Mouse (Mus musculus): ENCODE data around the gene Gabpb2. TPM values are rescaled to one million over a fixed set of nuclear protein-coding genes. Genes with fewer than 3 reads are reported as not detected.
A peak's percentile ranks its signal among the peaks of the same experiment; 100 is the strongest.

The Gabpb2 gene
- total and polyA plus RNA-seq, 2 experiments = 6.1 to 13.7 TPM

DNA sequence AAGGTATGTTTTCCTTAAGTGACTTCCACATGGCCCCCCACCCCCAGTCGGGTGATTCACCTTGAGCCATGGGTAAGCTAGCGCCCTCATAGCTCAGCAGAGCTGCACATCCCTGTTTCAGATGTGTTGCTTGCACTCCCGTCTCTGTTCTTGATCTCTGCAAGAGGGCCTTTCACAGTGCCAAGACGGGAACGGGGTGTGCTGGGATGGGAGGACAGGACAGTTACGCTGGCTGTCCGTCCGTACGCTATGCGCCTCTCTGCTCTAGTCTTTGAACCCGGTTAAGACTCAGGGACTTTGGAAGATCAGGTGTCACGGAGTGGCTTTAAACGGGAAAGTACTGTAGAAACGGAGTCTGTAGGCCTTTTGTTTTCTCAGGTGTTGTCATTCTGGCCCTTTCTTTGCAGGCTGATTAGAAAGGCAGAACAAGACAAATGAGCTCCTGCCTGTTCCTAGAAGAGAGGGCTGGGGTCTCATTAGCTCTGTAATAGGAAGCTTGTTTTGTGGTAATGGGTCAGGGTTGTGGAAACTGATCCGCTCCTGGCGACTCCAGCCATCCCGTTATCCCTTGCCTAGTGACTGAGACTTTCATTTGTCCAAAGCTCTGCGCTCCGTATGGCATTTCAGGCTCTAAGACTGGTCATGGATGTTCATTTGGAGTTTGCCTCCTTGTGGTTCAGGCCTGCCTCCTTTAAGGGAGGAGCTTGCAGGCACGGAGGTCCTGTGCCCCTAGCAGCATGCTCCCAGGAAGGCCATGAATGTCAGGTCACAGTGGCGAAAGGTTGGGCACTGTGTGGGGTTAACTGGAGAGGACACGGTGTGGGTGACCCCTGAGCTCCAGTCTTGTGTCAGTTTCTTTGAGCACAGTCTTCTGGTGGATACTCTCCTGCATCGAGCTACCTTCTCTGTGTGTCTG, 17.9 kb upstream of the Gabpb2 start:
- Histone ChIP-seq H3K27ac (replicated peaks; ENCODE audit: insufficient read depth, low read depth, low read length) (no peak overlapping the region), H3K4me1 (ENCODE audit: control insufficient read depth, insufficient read depth, low read length) (no peaks in the 10 kb centered on the region), H3K79me2 (ENCODE audit: control insufficient read depth, insufficient read depth, low read length) (0 out of 2 replicates have a peak, but pooled peaks cover 3% of the 10 kb centered on the region), H3K27me3 (ENCODE audit: control insufficient read depth, insufficient read depth, low read length) (no peaks in the 10 kb centered on the region), H3K4me3 (ENCODE audit: insufficient read depth, low read depth, low read length) (no peak overlapping the region), H3K36me3 (ENCODE audit: control insufficient read depth, insufficient read depth, low read length) (peaks cover 12% of the 10 kb centered on the region; the same call in 1 of the 2 replicates), H3K9ac (ENCODE audit: low read depth, low read length) (no peak overlapping the region)
- DNase-seq (ENCODE audit: extremely low read depth, low read depth, low spot score) = no peak
- 93% methylated on average over 23 of the region's 23 CpGs for WGBS
- TF ChIP-seq POLR2A (IDR thresholded peaks at IDR 0.05; ENCODE audit: extremely low read depth, insufficient read depth, low read length) (no peak), CTCF (IDR thresholded peaks at IDR 0.05; ENCODE audit: low read depth, low read length) (no peak)

DNA sequence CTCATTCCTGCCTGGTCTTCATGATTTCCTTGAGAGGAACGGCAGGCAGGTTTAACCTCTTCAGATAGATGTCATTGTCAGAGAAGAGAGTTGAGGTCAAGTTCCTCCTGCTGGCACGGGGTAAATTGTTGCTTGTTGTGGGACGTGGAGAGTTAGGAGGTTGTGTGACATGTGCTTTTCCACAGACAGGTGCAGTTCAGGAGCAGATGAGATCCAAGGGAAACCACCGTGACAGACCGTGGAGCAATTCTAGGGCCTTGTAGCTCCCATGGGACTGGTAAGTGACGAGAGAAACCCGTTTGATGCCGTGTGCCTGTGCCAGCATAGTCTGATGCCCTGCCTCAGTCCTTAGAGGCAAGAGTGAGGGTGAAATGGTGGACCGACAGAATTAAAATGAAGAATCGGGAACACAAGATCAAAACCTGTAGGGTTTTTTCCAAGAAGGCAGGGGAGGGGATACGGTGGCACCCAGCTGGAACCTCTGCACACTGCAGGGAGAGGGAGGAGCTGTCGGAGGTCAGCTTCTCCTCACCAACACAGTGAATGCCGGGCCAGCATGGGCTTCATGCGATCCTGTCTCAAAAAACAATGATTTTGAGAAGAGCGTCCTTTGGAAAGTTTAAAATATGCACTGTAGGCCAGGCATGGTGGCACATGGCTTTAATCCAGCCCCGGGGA, 15.7 kb upstream of the Gabpb2 start:
- Histone ChIP-seq H3K36me3 (ENCODE audit: control insufficient read depth, insufficient read depth, low read length) (peaks cover 12% of the 10 kb centered on the region; the same call in 1 of the 2 replicates), H3K4me3 (ENCODE audit: insufficient read depth, low read depth, low read length) (no peak overlapping the region), H3K9ac (ENCODE audit: low read depth, low read length) (no peak overlapping the region), H3K27ac (replicated peaks; ENCODE audit: insufficient read depth, low read depth, low read length) (no peak overlapping the region), H3K27me3 (ENCODE audit: control insufficient read depth, insufficient read depth, low read length) (no peaks in the 10 kb centered on the region), H3K4me1 (ENCODE audit: control insufficient read depth, insufficient read depth, low read length) (no peaks in the 10 kb centered on the region; the same call in 1 of the 2 replicates), H3K79me2 (ENCODE audit: control insufficient read depth, insufficient read depth, low read length) (peaks cover 9% of the 10 kb centered on the region; the same call in 1 of the 2 replicates)
- WGBS = 96% methylated on average over 16 of the region's 16 CpGs
- TF ChIP-seq CTCF (IDR thresholded peaks at IDR 0.05; ENCODE audit: low read depth, low read length) = no peak
- no peak for TF ChIP-seq POLR2A (IDR thresholded peaks at IDR 0.05; ENCODE audit: extremely low read depth, insufficient read depth, low read length)
- no peak for DNase-seq (ENCODE audit: extremely low read depth, low read depth, low spot score)

DNA sequence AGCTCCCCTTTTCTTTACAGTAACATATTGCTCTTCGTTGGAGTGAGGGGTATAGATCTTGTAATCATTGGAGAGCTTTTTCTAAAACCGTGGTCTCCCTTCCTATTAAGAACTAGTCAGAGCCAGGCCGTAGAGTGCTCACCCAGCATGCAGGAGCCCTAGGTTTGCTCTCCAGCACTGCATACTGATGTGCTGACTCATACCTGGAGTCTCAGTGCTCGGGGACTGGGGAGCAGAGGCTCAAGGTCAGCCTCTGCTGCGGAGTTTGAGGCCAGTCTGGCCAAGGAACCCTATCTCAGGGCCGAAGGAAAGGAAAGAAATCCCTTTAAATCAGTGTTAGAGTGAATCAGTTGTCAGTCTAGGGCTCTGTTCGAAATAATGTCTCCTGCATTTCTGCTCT, 15.1 kb upstream of the Gabpb2 start:
- Histone ChIP-seq H3K79me2 (ENCODE audit: control insufficient read depth, insufficient read depth, low read length) (peaks cover 9% of the 10 kb centered on the region; the same call in 1 of the 2 replicates), H3K27ac (replicated peaks; ENCODE audit: insufficient read depth, low read depth, low read length) (no peak overlapping the region), H3K27me3 (ENCODE audit: control insufficient read depth, insufficient read depth, low read length) (no peaks in the 10 kb centered on the region), H3K4me3 (ENCODE audit: insufficient read depth, low read depth, low read length) (no peak overlapping the region), H3K9ac (ENCODE audit: low read depth, low read length) (no peak overlapping the region), H3K36me3 (ENCODE audit: control insufficient read depth, insufficient read depth, low read length) (peaks cover 12% of the 10 kb centered on the region; the same call in 1 of the 2 replicates), H3K4me1 (ENCODE audit: control insufficient read depth, insufficient read depth, low read length) (peaks cover 3% of the 10 kb centered on the region)
- 78% methylated on average over 7 of the region's 7 CpGs for WGBS
- no peak for DNase-seq (ENCODE audit: extremely low read depth, low read depth, low spot score)
- no peak for TF ChIP-seq POLR2A (IDR thresholded peaks at IDR 0.05; ENCODE audit: extremely low read depth, insufficient read depth, low read length)

DNA sequence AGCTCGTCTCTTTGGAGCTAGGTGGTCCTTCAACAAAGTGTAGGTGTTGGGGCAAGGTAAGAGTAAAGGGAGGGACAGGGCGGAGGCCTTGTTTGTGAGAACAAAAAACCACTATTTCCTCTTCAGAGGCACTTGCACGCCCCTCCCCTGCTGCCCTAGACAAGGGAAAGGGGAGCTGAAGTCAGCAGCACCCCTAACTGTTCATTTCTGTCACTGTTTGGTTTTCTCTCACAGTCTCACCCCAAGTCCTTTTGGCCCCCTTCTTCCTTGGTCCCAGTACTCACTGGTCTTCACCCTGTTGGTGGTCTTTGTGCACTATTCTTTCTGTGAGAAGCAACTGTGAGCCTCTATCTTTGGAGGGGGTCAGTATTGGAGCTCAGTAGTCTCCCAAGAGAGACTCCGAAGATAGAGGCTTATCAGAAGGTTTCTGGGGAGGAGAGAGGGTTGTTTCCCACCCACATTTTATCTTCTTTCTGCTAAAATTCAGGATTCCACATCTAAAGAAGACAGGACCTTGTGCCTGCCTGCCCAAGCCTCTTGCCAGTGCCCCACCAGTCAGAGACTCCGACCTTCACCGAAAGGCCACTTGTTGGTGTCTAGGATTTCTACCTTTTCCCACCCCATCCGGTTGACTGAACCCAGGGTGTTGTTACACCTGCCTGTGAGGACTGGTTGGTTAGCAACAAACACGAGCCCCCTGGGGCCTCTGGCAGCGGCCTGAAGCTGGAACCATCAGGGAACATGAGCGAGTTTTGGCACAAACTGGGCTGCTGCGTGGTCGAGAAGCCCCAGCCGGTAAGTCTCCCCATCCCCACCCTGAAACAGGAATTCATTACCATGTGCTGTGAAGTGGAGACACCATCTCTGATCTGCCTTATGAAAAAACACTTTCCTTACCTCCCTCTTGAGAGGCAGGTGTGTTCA, 13.8 kb upstream of the Gabpb2 start, which contains the start of gene Mllt11:
Gene Mllt11, minus strand, starts transcription at position 874 of the 924 bp plus-strand sequence.
- H3K4me1 ChIP-seq (ENCODE audit: control insufficient read depth, insufficient read depth, low read length) = peaks cover 3% of the 10 kb centered on the region

More for the DNA sequence above, 13.8 kb upstream of the Gabpb2 start, which contains the start of gene Mllt11:
- DNase-seq (ENCODE audit: extremely low read depth, low read depth, low spot score) = no peak
- H3K27me3 ChIP-seq (ENCODE audit: control insufficient read depth, insufficient read depth, low read length) = no peaks in the 10 kb centered on the region
- peaks cover 12% of the 10 kb centered on the region; the same call in 1 of the 2 replicates for H3K36me3 ChIP-seq (ENCODE audit: control insufficient read depth, insufficient read depth, low read length)
- H3K4me3 ChIP-seq (ENCODE audit: insufficient read depth, low read depth, low read length) = no peak within 1 kb of the TSS
- peaks cover 9% of the 10 kb centered on the region; the same call in 1 of the 2 replicates for H3K79me2 ChIP-seq (ENCODE audit: control insufficient read depth, insufficient read depth, low read length)
- H3K27ac ChIP-seq (replicated peaks; ENCODE audit: insufficient read depth, low read depth, low read length) = peak within 1 kb of the TSS; percentile 57
- 92% methylated on average over 13 of the region's 13 CpGs for whole genome bisulfite sequencing
- H3K9ac ChIP-seq (ENCODE audit: low read depth, low read length) = peak within 1 kb of the TSS; percentile 45
- no peak for TF ChIP-seq CTCF (IDR thresholded peaks at IDR 0.05; ENCODE audit: low read depth, low read length)

Measured in liver, adult 2 months (tissue).